Mouse (Mus musculus): ENCODE results near the gene Pml.

The Pml gene

DNA sequence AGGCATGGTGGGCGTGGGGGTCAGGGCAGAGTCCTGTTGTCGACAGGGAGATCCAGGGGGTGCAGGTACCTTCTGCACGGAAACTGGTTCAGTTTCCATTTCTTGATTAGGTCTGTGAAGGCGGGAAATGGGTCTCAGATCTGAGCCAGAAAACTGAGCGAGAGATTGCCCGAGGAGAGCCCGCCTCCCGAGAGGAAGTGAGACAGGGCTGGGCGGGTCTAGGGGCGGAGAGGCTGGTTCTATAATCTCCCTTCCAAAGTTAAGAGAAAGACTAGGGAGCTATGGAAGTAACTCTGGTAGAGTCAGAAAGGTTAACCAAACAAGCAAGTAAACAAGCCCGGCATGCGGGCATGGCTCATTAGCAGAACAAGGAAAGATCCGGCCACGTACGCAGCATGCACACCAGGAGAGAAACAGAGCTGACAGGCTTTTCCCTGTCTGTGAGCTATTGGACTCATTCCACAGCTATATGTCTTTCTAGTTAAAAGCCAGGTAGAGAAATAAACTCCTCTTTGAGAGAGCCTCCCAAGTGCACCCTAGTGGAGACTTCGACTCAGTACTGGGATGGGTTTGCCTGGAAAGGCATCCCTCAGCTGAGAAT is at the start of gene Pml:
Gene Pml, minus strand, starts transcription at position 195 of the 601 bp plus-strand sequence.
- DNase-seq (ENCODE audit: low spot score) = peak; percentile 74

DNA sequence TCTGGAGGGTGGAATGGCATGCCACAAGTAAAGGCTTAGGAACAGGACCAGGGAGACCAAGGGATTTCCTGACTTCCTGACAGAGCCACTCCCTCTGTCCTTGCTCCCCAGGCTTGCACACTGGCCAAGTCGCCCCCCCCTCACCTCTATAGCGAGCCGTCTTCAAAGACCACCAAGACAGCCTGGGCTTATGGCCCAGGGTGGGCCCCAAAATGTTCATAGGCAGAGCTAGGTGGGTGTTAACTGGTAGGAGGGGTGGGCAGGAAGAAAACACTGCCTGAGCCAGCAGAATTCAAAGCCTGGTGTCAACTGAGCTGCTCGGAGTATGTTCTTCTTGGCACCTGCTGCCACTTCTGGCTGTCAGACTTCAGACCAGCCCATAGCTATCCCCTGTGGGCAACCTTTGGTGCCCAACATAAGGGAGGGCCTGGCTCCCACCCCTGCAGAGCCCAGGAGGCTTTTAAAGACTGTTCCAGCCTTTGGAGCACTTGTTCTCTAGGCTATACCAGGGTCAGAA is 48.4 kb upstream of the Pml start:
- no peak for DNase-seq (ENCODE audit: low spot score)

DNA sequence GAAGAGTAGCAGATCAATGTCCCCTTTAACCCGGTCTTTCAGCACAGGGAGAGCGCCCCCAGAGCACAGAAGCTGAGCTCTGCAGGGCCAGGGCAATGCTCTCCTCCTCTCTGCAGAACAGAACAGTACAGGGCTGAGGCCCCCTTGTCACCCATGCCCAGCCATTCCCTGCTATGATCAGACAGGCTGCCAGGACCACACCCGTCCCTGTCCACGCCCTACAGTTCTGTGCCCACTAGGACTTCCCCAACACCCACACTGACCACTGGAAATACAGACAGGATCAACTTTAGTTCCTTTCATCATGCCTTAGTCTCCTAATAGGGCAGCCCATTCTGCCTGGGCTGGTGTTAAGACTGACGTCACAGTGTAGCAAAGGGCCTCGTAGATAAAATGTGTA is 47.5 kb upstream of the Pml start:
- no peak for DNase-seq (ENCODE audit: low spot score)

DNA sequence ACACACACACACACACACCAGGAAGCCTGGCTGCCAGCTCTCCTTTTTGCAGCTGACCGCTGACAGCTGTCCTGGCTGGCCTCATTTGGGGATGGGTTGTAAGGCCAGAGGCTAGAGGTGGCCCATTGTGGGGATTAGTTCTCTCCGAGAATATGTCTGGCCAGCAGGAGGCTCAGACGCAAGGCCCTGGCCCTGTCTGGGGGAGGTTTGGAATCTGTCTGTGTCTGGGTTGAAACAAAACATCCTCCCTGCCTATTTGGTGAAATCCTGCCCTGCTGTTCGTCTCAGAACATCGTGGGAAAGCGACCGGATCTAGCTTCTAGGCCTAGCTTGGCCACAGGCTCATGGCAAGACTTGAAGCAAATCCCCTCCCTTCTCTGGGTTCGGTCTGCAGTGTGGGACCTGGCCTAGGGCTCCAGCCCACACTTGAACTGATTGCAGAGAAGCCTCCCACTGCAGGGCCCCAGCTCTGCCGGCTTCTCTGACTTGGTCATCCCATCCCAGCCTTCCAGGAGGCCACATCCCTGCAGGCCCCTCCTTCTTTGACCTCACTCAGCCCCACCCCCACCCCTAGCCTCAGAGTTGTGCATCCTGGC is 46.3 kb upstream of the Pml start:
- DNase-seq (ENCODE audit: low spot score) = peak; percentile 44

DNA sequence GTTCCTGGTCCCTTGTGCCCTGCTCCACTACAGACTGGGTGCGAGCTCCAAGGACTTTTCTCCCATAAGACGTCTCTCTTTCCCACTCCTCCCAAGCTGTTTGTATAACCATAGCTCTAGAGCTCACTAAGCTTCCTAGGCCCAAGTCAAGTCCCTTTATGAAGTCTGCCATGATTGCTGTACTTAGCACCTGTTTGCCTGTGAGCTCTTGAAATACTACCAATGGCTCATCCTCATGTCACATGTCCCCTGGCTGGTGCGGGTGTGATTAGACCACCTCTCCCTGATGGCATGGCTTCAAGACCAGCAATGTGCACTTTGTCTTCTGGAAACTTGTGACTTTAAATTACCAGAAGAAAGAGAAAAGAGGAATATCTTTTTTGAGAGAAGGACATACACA is 45.8 kb upstream of the Pml start:
- DNase-seq (ENCODE audit: low spot score) = no peak

DNA sequence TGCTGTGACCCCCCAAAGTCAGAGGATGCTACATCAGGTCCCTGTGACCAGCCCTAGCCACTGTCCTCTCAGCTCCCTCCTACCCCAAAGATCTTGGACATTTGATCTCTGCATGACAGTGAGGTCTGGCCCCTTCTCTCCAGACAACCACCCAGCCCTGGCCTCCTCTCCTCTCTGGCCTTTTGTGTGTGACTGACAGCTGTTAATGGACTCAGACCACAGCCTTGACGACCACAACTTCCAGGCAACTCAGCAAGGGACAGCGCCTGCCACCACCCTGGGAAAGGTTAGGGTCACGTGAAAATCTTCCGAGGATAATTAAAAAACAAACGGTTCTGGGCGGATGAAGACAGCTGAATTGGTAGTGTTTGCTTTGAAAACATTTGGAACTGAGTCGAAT is 44.9 kb upstream of the Pml start:
- DNase-seq (ENCODE audit: low spot score) = no peak

DNA sequence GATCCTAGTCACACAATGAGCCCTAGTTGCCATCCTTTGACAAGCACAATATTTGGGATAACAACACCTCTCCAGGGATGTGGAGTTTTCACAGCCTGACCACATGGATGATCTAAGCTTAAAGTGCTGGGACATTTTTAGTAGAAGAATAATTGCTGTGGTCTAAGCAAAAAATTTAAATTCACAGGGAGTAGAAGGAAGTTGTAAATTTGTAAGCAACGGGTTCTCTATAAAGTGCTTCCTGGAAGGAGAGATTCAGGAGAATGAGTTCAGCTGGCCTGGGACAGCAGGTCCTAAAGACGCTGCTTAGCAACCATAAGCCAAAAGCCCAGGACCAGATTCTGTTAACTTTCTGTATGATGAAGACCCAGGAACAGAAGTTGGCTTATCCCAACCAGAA is 40.3 kb upstream of the Pml start:
- DNase-seq (ENCODE audit: low spot score) = no peak

DNA sequence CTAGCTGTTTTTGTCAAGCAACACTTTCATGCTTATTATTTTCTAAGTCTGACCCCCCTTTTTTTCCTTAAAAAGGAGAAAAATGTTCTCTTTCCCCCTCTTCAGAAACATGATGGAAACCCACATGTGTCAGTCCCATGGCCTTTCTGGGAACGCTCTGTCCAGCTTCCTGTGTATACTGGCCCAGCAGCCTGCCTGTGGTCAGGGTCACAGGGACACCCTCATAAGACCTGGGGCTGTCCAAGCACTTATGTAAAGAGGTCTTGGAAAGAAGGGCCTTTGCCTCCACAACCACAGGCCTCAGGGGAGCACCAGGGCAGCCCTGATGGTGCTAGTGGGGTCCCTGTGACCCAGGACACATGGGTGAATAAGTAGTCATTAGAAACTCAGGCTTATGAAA is 39.5 kb upstream of the Pml start:
- DNase-seq (ENCODE audit: low spot score) = no peak

DNA sequence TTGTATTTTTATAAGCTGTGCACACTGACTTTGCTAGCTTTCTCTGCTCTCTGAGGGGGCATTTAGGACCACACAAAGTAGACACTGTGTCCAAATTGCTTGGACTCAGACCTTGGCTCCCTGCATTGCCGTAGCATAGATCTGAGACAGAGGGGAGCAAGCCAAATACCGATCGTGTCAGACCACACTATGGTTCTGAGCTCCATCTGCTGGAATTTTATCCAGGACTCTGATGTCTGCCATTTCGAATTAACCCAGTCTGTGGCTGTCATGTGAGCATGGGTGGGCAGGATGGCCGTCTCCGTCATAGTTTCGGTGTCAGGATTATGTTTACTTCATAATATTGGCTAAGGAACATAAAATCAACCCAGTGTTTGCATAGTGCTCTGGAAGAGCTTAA is 33.8 kb upstream of the Pml start:
- no peak for DNase-seq (ENCODE audit: low spot score)

DNA sequence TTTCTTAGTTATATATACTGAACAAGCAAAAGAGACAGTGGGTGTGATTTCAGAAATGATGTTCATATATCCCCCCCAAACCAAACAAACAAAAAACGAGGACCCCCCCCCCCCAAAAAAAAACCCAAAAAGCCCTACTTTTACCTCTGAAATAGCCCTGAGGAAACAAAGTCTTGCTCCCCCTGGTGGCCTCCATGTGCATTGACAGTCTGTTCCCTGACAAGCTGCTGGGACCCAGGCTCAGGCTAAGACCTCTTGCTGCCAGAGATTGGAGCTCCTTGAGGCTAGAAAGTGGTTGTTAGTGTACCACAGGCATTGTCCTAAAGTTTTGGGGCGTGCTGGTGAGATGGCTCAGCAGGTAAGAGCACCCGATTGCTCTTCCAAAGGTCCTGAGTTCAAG is 32.0 kb upstream of the Pml start:
- DNase-seq (ENCODE audit: low spot score) = no peak

DNA sequence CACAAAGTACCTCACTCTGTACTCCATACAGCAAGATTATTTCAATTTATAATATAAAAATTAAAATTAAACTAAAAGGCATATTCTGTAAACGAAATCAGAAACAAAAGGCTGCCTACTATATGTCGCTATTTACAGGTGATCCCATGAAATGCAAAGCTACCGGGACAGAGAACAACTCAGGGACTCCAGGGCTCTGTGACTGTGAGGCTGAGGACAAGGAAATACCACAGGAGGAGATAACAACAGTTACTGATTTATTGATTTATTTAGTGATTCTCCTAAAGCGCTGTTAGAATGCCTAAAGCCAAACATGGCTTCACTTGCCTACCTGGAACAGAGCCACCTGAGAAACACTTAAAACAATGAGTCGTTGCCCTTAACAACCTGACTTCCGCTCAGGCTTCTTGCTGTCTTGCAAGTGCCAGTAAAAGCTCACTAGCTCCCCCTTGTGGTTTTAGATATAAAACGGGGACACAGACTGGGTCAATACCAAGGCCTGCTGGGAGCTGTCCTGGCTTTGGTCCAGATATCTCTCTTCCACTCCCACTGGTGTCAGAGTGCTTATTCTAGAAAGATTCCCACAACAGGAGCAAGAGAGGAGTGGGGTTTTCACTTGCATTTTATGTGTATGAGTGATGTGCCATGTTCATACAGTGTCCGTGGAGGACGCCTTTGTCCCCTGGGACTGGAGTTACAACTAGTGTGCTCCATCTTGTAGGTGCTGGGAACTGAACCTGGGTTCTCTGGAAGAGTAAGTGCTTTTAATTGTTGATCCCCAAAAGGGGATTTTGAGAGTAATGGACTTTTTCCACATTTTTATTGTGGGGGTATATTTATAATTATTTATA is 30.9 kb upstream of the Pml start:
- peak; percentile 26 for DNase-seq (ENCODE audit: low spot score)

DNA sequence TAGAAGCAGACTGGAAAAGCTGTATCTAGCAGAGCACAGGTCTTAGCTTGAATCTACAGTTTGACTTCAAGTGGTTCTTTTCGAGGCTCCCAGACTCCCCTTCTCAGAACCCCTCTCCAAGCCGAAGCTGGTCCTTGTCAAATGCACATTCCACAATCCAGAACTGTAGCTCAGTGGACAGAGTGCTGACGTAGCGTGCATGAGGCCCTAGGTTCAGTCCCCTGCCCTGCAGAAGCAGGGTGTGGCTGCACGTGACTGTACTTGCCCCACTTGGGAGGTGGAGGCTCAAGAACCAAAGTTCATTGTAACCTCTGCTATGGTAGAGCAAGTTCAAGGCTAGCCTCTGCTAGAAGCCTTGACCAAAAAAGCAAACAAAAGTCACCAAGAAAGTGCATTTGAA is 30.2 kb upstream of the Pml start:
- no peak for DNase-seq (ENCODE audit: low spot score)

DNA sequence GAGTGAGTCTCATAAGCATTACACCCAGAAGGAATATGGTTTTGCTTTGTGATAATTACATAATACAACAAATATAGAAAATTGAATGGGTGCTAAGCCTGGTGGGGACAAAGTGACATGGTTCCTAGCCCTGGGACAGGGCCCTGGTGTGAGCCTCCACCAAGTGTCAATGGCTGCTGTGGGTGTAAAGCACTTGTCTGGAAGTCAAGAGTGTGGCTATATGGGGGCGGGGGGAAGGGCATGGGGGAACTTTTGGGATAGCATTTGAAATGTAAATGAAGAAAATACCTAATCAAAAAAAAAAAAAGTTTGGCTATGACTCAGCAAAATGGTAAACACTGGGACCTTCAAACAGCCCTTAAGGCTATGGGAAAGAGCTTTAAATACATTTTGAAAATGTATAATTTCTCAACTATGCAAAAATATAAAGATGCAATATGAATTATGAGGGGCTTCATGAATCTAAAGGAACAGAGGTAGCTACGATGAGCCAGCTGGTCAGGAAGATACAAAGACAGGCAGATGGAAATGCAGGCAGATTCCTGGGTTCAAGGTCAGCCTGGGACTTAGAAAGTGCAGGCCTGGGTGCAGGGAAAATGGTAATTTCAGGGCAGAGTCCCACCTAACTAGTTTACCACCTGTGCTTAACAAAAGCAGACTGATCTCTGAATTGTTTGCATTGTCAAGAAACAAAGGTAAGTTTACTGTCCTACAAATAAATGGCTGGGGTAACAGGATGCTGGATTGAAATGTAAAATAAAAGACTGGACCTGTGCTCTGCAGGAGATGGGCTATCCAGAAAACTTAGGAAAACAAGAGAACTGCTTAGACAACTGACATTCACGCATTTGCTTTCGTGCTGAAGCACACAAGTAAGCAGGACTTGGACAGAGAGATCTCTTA is 29.5 kb upstream of the Pml start:
- DNase-seq (ENCODE audit: low spot score) = no peak

DNA sequence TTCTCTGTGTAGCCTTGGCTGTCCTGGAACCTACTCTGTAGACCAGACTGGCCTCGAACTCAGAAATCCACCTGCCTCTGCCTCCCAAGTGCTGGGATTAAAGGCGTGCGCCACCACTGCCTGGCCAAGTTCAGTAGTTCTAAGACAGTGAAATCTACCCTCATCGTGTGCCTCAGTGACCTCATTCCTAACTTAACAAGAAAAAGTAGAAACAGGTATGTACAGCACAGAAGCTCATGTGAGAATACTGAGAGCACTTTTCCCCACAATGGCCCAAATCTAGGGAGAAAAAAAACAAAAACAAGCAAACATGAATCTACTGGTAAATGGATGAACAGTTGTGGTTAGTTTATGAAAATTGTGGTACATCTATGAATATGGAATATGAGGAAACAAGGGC is 28.7 kb upstream of the Pml start:
- DNase-seq (ENCODE audit: low spot score) = no peak

DNA sequence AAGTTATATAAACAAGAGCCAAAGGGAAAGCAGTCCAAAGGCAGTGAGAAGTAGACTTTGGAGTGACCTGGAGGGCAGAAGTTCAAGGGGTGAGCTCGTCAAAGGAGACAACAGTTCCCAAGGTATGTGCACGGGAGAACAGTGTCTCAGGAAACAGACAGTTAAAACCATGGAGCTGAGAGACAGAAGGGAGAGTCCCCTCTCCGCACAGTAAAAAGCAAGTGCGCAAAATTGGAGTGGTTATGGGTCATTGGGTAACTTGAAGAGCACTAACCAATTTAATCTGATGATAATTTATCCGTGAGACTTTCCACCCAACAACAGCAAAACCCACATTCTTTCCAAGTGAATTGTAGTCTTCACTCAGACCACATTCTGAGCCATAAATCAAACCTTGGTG is 26.8 kb upstream of the Pml start:
- no peak for DNase-seq (ENCODE audit: low spot score)

DNA sequence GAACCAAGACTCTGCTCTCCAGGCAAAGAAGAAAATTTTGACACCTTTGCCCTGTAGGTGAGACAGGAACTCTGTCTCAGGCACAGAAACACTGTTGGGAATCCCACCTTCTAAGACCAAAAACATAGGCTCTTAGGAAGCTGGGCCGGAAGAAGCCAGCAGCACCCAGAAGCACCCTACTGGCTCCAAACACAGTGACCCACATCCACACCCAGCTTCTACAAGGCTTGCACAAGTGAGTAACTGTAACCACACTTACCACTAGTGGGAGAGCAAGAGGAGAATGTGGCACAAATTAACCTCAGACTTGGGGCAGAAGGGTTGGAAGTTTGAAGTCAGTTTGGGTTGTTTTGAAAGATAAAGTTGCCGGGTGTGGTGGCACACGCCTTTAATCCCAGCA is 26.2 kb upstream of the Pml start:
- no peak for DNase-seq (ENCODE audit: low spot score)

DNA sequence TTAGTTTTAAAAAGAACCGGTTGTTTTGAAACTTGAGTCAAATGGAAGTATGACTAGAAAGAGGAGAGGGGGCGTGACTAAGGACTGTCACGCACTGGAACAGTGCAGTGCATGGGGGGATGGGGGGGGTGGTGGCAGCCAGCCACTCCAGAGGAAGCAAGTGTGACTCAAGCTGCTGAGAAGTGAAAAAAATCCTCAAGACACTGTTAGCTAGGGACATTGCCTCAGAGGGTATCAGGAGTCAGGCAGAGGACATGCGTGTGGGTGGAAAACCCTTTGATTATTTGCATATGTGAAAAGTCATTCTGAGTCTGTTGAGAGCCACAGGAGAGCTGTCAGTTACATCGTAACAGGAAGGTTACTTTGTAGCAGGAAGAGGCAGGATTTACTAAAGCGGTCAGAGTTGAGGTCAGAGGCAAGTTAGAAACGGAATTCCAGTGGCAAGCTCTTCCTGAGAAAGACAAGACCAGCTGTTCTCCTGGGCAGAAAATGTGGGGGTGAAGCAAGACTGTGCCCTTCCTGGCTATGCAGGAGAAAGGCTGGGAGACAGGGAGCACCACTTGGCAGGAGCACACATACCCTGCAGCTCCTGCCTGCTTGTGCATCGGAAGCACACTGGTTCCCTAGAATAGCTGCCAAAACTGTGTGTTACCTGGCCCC is 25.7 kb upstream of the Pml start:
- DNase-seq (ENCODE audit: low spot score) = no peak

DNA sequence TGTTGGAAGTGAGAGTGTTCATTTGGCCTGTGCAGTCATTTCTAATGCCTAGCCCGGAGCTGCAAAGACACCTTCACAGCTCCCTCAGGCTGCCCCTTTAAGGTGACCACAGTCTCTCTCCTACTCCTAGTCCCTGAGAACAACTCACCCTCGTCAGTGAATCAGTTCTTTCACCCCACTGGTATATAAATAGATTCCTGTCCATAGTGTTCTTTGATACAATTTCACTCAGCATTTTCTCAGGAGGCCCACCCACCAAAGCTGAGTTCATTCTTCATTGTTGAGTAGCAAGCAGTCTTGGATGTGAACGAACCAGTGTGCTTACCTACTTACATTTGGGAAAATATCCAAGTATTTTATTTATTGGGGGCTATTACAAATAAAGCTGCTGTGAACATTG is 25.0 kb upstream of the Pml start:
- DNase-seq (ENCODE audit: low spot score) = no peak

DNA sequence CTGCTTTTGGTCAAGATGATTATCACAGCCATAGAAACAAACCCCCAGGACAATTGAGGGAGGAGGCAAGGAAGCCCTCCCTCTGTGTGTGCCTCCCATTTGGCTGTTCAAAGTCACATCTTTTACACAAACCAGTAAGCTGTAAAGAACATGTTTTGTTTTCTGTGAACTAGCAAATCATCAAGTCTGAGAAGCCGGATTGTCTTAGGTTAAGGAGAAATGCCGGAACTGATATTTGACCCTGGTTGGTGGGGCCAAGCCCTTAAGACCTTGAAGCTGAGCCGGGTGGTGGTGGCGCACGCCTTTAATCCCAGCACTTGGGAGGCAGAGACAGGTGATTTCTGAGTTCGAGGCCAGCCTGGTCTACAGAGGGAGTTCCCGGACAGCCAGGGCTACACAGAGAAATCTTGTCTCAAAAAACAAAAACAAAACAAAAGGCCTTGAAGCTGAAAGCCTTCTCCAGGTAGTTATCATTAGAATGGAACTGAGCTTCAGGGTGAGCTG is 24.6 kb upstream of the Pml start:
- DNase-seq (ENCODE audit: low spot score) = no peak

DNA sequence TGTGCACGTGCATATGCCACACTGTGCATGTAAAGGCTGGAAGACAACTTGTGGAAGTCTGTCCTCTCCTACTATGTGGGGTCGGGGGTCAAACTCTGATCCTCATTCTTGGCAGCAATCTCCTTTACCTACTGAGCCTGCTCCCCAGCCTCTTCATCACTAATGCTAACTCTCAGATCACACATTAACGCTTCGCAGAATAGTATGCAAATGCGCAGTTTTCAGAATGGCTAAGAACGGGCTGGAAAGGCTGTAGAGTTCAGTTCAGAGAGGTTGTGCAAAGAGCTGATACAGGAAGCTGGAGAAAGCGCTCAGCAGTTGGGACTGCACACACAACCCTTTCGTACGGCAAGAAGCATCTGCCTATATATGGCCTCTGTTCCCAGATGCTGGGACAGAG is 23.3 kb upstream of the Pml start:
- DNase-seq (ENCODE audit: low spot score) = no peak

DNA sequence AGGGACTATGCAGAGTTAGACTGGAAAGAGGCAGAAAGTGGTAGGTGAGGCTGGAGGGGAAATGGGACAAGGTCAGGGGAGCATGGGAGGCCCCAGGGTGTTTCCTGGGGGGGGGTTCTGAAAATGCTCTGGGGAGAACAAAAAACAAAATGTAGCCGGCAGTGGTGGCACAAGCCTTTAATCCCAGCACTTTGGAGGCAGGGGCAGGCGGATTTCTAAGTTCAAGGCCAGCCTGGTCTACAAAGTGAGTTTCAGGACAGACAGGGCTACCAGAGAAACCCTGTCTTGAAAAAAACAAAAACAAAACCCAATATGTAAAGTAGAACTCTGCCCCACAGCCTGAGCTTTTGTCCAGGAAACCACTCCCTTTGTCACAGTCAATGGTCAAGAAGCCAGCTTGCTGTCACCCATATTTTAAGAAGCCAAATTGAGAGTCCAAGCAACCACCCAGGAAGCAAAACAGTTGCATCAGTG is 22.5 kb upstream of the Pml start:
- DNase-seq (ENCODE audit: low spot score) = no peak

Measured in ovary, postnatal 36 days (tissue).